Mouse (Mus musculus): ENCODE data around the gene Lhfpl1.
"Not testable (repeated sequence)": the region's sequence is repeated elsewhere in the genome, so short reads cannot be mapped to it uniquely, and the experiment has no call there.

Lhfpl1 gene

GRCm38 (mm10) chrX:145348377-145349203 lies at the start of gene Lhfpl1:
Gene Lhfpl1 (minus strand): TSS chrX:145349089.
- DNase-seq (ENCODE audit: low spot score), result no peak

- no peak for DNase-seq (ENCODE audit: low spot score)
Observed at GRCm38 (mm10) chrX:145371839-145372238, 22.9 kb upstream of the Lhfpl1 start.

DNA sequence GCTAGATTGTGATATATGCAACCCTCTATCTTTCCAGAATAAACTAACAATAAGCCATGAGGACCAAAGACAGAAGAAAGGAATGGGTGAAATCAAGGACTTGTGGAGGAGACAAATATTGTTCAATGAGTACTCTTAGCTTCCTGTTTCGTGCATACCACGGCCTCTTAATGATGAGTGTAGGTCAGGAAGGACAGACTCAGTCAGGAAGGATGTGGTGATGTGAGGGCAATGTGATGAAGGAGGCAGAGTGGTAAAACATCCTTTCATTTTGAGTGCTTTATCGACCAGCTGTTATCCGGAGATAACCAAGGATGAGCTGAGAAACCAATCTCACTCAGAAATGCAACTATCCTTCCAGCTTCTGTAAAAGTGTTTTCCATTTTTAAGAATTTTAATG lies 13.6 kb upstream of the Lhfpl1 start:
- no peak for DNase-seq (ENCODE audit: low spot score)

DNA sequence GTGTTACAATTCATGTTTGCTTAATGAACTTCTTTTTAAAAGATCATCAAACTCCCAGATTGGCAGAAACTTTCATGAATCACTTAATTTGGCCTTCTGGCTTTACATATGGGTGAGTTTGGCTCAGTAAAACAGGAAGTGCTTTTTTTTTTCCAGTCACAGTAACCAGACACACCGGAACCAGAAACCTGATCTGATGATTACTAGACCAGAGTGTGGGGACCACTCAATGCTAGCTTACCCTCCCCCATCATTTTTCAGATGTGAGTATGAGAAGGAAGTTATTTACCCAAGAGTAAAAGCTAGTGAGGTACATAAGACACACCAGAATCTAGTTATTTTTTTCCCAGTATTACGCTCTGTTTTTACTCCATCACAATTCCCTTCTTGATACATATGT lies 6.5 kb downstream of the Lhfpl1 start:
- no peak for DNase-seq (ENCODE audit: low spot score)

- DNase-seq (ENCODE audit: low spot score), result no peak
Observed at GRCm38 (mm10) chrX:145336141-145336540, 12.7 kb downstream of the Lhfpl1 start.

DNA sequence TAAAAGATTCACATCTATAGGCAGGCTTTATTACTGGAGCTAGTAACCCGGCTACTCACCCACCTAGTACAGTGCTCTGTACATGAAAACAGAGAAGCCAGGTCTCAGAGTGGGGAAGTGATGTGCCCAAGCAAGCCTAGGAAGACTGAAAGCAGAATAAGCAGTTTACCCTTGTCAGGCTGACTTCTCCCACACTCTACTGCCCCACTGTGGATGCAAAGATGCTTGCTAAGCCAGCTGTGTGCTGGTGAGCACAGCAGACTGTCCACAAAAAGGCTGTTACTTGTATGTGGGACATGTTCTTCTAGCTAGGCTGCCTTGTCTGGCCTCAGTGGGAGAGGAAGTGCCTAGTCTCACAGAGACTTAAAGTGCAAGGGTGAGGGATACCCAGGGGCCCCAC lies 40.3 kb downstream of the Lhfpl1 start:
- no peak for DNase-seq (ENCODE audit: low spot score)

- no peak for DNase-seq (ENCODE audit: low spot score)
Observed at GRCm38 (mm10) chrX:145307174-145307573, 41.7 kb downstream of the Lhfpl1 start.

GRCm38 (mm10) chrX:145300232-145300631 lies 48.7 kb downstream of the Lhfpl1 start:
- not testable (repeated sequence) for DNase-seq (ENCODE audit: low spot score)

GRCm38 (mm10) chrX:145272209-145272608 lies 76.7 kb downstream of the Lhfpl1 start:
- no peak for DNase-seq (ENCODE audit: low spot score)

DNA sequence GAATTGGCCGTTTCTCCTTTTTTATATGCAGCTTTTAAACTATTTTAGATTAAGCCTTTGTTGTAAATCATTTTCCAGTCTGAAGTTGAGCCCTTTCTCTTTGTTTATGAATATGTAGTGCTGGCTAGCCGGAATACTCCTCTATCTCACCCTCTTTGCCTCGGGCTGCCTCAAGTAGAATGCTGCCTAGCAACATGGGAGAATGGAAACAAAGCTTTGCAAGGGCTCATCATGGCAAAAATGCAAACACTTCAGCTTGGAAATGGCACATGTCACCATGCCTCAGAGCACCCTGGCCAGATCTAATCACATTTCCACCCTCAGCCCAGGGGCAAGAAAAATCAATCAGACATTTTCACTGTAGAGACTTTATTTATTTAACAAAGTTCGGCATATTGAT lies 77.1 kb downstream of the Lhfpl1 start:
- DNase-seq (ENCODE audit: low spot score), result no peak

GRCm38 (mm10) chrX:145261803-145262202 lies 87.1 kb downstream of the Lhfpl1 start:
- no peak for DNase-seq (ENCODE audit: low spot score)
